Mouse (Mus musculus) ES-Bruce4 (cell line): ENCODE results near the gene Rxfp4.

Experiments used
- CTCF ChIP-seq: IDR thresholded peaks from one replicate; pipeline ENCODE4 v1.8.1; 2011; ENCODE audit warnings: low read depth, low read length
- EP300 ChIP-seq: IDR thresholded peaks from 2 replicates; pipeline ENCODE4 v1.6.1; 2011; ENCODE audit warnings: low read depth, low read length; ENCODE audit not compliant: insufficient read depth
- POLR2A ChIP-seq: IDR thresholded peaks from one replicate; pipeline ENCODE4 v1.8.1; 2011; ENCODE audit warnings: low read length; ENCODE audit not compliant: insufficient read depth

DNA sequence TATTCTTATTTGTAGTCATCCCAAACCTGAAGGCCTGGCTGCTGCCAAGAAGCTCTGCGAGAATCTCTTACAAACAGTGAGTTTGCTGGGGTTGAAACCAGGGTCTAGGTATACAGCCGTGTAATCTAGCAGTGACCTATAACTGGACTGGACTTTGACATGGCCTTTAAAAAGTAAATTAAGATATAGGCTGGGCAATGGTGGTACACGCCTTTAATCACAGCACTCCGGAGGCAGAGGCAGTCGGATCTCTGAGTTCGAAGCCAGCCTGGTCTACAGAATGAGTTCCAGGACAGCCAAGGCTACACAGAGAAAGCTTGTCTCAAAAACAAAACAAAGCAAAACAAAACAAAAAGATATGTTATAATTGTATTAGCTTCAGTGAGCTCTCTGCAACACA is 45.9 kb upstream of the Rxfp4 start:
- no peak for TF ChIP-seq CTCF
- TF ChIP-seq POLR2A = no peak
- TF ChIP-seq EP300 = no peak
